Mouse (Mus musculus) kidney, adult 2 months (tissue): ENCODE measurements around the gene Git2.

Source experiments
- CTCF ChIP-seq: fragments of 200-500 bp; conservative IDR thresholded peaks from 2 replicates; pipeline ENCODE4 v1.5.1; 2011; ENCODE audit warnings: low read depth, mild to moderate bottlenecking, control low read depth, low read length, moderate library complexity, mixed read lengths; ENCODE audit not compliant: insufficient read depth, insufficient read length
- POLR2A ChIP-seq: fragments of 200-500 bp; IDR thresholded peaks from one replicate; pipeline ENCODE4 v1.6.1; 2011; ENCODE audit warnings: low read depth, low read length, control low read depth

DNA sequence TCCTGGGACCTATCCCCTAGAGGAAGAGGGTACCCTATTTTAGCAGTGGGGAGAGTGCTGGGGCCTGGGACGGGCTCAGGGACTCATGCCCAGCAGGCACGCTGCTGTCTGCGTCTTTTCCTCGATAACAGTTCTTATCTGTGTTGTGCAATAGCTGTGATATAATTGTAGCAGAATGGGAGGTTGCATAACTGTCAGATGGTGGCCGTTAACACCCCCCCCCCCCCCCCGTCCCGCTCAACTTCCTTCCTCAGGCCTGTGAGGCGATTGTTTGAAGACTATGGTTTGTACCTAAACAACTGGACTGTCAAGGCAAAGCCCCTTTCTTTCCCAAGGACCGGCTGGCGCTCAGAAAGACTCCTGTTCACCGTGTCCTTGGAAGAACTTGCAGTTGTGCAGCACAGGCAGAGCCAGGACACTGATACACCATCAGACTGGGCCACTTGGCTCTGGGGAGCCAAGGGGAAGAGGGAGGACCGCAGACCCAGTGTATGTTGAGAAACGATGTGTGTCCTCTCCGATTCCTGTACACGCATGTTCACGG is 9.4 kb upstream of the Git2 start:
- TF ChIP-seq POLR2A (no peak), CTCF (no peak)
